Mouse (Mus musculus): ENCODE measurements around the gene Mbd6. TPM values are rescaled to one million over a fixed set of nuclear protein-coding genes. Genes with fewer than 3 reads are reported as not detected.

Mbd6 gene
- polyA plus RNA-seq (2015; fragmentation: Illumina TruSeq; extraction: RNeasy Lipid Tissue Mini Kit (QIAGEN cat#74804); ENCODE audit: insufficient read depth, low replicate concordance) = 18.9 TPM

DNA sequence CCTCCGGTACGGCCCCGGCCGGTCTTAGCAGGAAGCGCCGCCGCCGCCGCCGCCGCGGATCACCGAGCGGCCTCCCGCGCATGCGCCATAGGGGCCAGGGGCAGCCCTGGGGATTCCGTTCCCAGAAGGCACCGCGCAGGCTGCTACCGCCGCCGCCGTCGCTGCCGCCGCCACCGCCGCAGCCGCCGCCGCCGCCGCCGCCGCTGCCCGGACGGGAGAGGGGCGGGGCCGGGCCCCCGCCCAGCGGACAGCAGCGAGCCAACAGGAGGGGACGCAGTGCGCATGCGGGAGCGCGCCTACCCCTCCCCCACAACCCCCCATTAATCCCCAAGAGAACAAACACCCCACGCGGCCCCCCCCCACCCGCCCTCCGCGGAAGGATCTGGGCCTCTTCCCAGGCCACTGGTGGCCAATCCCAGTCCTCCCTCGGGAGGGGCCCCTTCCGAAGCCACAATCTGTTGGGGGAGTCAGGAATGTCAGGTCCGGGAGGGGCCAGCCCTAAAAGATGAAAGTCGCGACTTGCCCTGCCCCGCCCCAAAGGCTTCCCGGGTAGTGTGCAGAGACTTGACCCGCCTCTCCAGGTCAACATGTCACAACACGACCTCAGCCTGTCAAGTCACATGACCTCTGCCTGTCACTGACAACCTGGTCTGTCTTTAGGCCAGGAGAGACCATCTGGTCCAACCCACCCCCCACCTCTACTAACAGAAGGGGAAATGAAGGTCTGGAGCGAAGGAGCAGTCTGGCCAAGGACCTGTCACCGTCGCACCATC lies at the start of gene Mbd6:
Gene Mbd6 (minus strand): TSS at position 219 of the 773 bp plus-strand sequence.

DNA sequence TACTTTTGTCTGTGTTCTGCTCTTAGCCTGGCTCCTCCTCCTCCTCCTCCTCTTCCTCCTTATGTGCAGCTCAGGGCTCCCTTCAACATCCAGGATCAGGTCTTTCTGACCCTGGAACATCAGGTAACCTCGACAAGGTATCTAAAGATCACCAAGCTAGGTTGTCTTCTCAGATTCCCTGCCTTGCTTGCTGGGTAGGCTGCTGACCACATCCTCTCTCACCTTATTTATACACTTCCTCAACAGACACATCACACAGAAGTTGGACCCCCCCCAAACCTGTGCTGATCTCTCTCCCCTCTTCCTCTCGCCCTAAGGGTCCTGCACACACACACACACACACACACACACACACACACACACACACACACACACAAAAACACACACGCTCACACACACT lies 32.8 kb upstream of the Mbd6 start, which contains the start of gene Arhgap9:
Gene Arhgap9 (plus strand): TSS at position 344 of the 400 bp plus-strand sequence.

DNA sequence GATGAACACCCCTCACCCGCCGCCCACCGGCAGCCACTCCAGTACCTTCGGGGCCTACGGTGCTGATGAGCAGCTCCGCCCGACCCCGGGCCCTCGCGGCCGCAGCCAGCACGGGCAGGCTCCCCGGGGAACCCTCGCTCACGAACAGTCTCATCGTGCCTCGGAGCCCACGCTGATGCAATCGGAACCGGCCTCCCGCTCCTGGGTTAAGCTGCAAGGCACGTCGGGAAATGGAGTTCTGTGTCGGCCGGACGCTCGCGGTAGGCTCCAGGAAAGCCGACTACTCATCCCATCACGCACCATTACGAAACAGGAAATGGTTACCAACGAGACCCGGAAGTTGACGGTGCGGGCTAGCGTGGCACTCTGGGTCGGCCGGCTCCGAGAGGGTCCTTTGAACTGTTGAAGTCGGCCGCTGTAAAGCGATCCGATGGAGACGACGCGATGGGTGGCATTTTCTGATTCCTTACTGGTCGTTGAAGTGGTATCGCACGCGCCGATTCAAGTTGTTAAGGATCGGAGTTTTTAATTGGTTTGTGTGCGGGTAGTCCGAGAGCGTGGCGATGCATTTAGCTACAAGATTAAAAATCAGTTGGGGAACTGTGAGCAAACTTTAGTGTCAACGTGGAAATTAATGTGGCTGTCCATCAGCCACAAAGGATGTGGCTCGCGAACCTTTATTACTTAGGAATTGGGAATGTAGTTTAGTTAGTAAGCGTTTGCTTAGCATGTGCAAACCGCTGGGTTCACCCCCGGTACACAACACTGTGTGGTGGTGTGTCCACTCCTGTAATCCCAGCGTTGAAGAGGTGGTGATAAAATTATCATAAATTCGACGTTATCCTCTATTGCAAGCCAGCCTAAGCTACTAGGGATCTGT lies 22.9 kb upstream of the Mbd6 start, which contains the start of gene Mars:
Gene Mars (minus strand): TSS at position 311 of the 880 bp plus-strand sequence.

DNA sequence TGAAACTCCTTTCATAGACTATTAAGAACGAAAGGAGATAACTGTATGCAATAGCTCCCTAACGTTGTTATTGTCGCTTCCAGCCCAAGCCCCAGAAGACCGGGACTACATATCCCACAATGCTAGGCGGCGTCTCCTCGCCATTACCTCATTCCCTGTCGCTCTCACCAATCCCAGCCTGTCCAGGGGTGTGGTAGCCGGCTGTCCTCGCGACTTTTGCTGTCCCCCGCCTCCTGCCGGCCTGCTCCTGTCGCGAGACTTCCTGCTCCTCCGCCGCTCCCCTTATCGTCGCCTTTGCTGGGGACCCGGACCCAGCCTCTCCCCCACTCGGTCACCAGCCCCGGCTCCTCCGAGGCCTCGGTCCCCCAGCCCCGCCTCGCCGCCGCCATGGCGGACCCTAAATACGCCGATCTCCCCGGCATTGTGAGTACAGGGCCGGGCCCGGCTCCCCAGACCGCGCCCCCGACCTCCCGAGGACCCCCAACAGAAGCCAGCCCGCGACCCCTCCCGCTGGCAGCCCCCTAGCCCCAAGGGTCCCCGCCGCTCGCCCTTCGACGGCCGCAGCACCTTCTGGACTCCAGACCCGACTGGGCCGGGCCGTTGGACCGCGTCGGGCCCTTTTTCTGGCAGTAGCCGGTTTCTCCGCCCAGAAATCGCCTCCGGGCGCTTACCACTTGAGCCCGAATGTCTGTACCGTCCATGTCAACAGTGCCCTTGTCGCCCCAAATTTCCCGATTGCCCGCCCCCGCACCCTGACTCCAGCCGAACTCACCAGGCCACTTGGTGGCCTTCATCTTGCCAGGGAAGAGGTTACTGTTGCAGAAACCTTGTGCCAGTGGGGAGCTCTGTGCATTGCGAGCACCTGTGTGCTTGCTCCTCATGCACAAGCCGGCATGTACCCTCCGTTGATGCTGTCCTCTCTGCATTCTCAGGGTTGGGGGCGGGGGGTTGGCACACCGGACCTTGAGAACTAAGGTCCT lies 22.4 kb downstream of the Mbd6 start, which contains the start of gene Dctn2:
Gene Dctn2 (plus strand): TSS at position 257 of the 980 bp plus-strand sequence.

DNA sequence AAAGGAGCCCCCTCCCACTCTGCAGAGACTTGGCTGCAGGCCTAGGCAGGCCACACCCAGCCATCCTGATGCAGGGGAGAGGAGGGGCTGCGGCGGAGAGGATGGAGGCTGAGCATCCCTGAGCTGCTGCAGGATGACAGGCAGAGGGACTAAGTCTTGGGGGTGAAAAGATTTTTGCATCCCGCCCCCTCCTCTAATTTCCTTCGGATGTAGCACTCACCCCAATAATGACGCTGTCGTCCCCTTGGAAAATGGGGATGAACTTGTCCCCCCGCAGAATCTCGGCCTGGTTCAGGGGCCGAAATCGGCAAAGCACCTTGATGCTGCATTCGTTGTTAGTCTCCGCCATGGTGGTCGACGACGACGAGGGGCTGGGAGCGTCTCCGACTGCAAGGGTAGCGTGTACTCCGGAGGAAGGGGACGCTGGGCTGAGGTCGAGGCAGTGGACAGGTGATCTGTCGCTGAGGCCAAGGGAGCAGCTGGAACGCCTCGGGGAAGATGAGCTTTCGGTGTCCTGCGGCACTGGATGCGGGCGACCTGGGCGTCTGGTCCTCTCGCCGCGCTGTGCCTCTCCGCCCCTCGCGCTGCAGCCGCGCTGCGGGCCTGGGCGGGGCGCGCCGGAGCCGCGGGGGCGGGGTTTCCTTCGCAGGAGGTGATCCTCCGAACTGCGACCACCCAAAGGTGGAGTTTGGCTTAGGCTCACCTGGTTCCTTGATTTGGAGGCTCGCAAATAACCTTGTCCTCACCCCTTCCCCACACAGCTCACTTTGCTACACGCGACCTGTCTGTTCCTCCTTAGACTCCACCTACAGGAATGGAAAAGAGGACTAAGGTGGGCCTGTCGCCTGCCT lies 26.0 kb downstream of the Mbd6 start, which contains the start of gene Kif5a:
Gene Kif5a (minus strand): TSS at position 801 of the 851 bp plus-strand sequence.

Other genes starting within 250 kb of the Mbd6 start
- 19.8 TPM for gene Mettl1, start 247.6 kb downstream of the Mbd6 start, polyA plus RNA-seq (2015; fragmentation: Illumina TruSeq; extraction: RNeasy Lipid Tissue Mini Kit (QIAGEN cat#74804); ENCODE audit: insufficient read depth, low replicate concordance)
- 0.22 TPM for gene Eef1akmt3, start 247.5 kb downstream of the Mbd6 start, polyA plus RNA-seq (2015; fragmentation: Illumina TruSeq; extraction: RNeasy Lipid Tissue Mini Kit (QIAGEN cat#74804); ENCODE audit: insufficient read depth, low replicate concordance)
- 0.25 TPM for gene Cyp27b1, start 240.8 kb downstream of the Mbd6 start, polyA plus RNA-seq (2015; fragmentation: Illumina TruSeq; extraction: RNeasy Lipid Tissue Mini Kit (QIAGEN cat#74804); ENCODE audit: insufficient read depth, low replicate concordance)
- 1.4 TPM for gene March9, start 228.8 kb downstream of the Mbd6 start, polyA plus RNA-seq (2015; fragmentation: Illumina TruSeq; extraction: RNeasy Lipid Tissue Mini Kit (QIAGEN cat#74804); ENCODE audit: insufficient read depth, low replicate concordance)
- 121 TPM for gene Cdk4, start 225.5 kb downstream of the Mbd6 start, polyA plus RNA-seq (2015; fragmentation: Illumina TruSeq; extraction: RNeasy Lipid Tissue Mini Kit (QIAGEN cat#74804); ENCODE audit: insufficient read depth, low replicate concordance)
- gene Tspan31, start 218.8 kb downstream of the Mbd6 start, polyA plus RNA-seq (2015; fragmentation: Illumina TruSeq; extraction: RNeasy Lipid Tissue Mini Kit (QIAGEN cat#74804); ENCODE audit: insufficient read depth, low replicate concordance) = 72.3 TPM
- 15.7 TPM for gene Agap2, start 213.7 kb downstream of the Mbd6 start, polyA plus RNA-seq (2015; fragmentation: Illumina TruSeq; extraction: RNeasy Lipid Tissue Mini Kit (QIAGEN cat#74804); ENCODE audit: insufficient read depth, low replicate concordance)
- 51.3 TPM for gene Os9, start 167.9 kb downstream of the Mbd6 start, polyA plus RNA-seq (2015; fragmentation: Illumina TruSeq; extraction: RNeasy Lipid Tissue Mini Kit (QIAGEN cat#74804); ENCODE audit: insufficient read depth, low replicate concordance)
- gene B4galnt1, start 123.8 kb downstream of the Mbd6 start, polyA plus RNA-seq (2015; fragmentation: Illumina TruSeq; extraction: RNeasy Lipid Tissue Mini Kit (QIAGEN cat#74804); ENCODE audit: insufficient read depth, low replicate concordance) = 130 TPM
- gene Slc26a10, start 108.4 kb downstream of the Mbd6 start, polyA plus RNA-seq (2015; fragmentation: Illumina TruSeq; extraction: RNeasy Lipid Tissue Mini Kit (QIAGEN cat#74804); ENCODE audit: insufficient read depth, low replicate concordance) = 1.7 TPM
- gene Arhgef25, start 98.9 kb downstream of the Mbd6 start, polyA plus RNA-seq (2015; fragmentation: Illumina TruSeq; extraction: RNeasy Lipid Tissue Mini Kit (QIAGEN cat#74804); ENCODE audit: insufficient read depth, low replicate concordance) = 13.6 TPM
- 38.7 TPM for gene Dtx3, start 93.3 kb downstream of the Mbd6 start, polyA plus RNA-seq (2015; fragmentation: Illumina TruSeq; extraction: RNeasy Lipid Tissue Mini Kit (QIAGEN cat#74804); ENCODE audit: insufficient read depth, low replicate concordance)
- gene Pip4k2c, start 77.4 kb downstream of the Mbd6 start, polyA plus RNA-seq (2015; fragmentation: Illumina TruSeq; extraction: RNeasy Lipid Tissue Mini Kit (QIAGEN cat#74804); ENCODE audit: insufficient read depth, low replicate concordance) = 37.1 TPM
- gene Kif5a, start 25.7 kb downstream of the Mbd6 start, polyA plus RNA-seq (2015; fragmentation: Illumina TruSeq; extraction: RNeasy Lipid Tissue Mini Kit (QIAGEN cat#74804); ENCODE audit: insufficient read depth, low replicate concordance) = 1.6 TPM
- 61.6 TPM for gene Dctn2, start 22.6 kb downstream of the Mbd6 start, polyA plus RNA-seq (2015; fragmentation: Illumina TruSeq; extraction: RNeasy Lipid Tissue Mini Kit (QIAGEN cat#74804); ENCODE audit: insufficient read depth, low replicate concordance)
- 29.4 TPM for gene Mars, start 22.8 kb upstream of the Mbd6 start, polyA plus RNA-seq (2015; fragmentation: Illumina TruSeq; extraction: RNeasy Lipid Tissue Mini Kit (QIAGEN cat#74804); ENCODE audit: insufficient read depth, low replicate concordance)
- gene Arhgap9, start 32.9 kb upstream of the Mbd6 start, polyA plus RNA-seq (2015; fragmentation: Illumina TruSeq; extraction: RNeasy Lipid Tissue Mini Kit (QIAGEN cat#74804); ENCODE audit: insufficient read depth, low replicate concordance) = 70.2 TPM
- 0.39 TPM for gene Gli1, start 53.0 kb upstream of the Mbd6 start, polyA plus RNA-seq (2015; fragmentation: Illumina TruSeq; extraction: RNeasy Lipid Tissue Mini Kit (QIAGEN cat#74804); ENCODE audit: insufficient read depth, low replicate concordance)
- gene Inhbe, start 65.4 kb upstream of the Mbd6 start, polyA plus RNA-seq (2015; fragmentation: Illumina TruSeq; extraction: RNeasy Lipid Tissue Mini Kit (QIAGEN cat#74804); ENCODE audit: insufficient read depth, low replicate concordance) = not detected
- not detected for gene Inhbc, start 81.4 kb upstream of the Mbd6 start, polyA plus RNA-seq (2015; fragmentation: Illumina TruSeq; extraction: RNeasy Lipid Tissue Mini Kit (QIAGEN cat#74804); ENCODE audit: insufficient read depth, low replicate concordance)
- gene R3hdm2, start 91.3 kb upstream of the Mbd6 start, polyA plus RNA-seq (2015; fragmentation: Illumina TruSeq; extraction: RNeasy Lipid Tissue Mini Kit (QIAGEN cat#74804); ENCODE audit: insufficient read depth, low replicate concordance) = 99.4 TPM
- 3.6 TPM for gene Stac3, start 212.7 kb upstream of the Mbd6 start, polyA plus RNA-seq (2015; fragmentation: Illumina TruSeq; extraction: RNeasy Lipid Tissue Mini Kit (QIAGEN cat#74804); ENCODE audit: insufficient read depth, low replicate concordance)
- 1.8 TPM for gene Ndufa4l2, start 225.9 kb upstream of the Mbd6 start, polyA plus RNA-seq (2015; fragmentation: Illumina TruSeq; extraction: RNeasy Lipid Tissue Mini Kit (QIAGEN cat#74804); ENCODE audit: insufficient read depth, low replicate concordance)
- 27.0 TPM for gene Shmt2, start 233.4 kb upstream of the Mbd6 start, polyA plus RNA-seq (2015; fragmentation: Illumina TruSeq; extraction: RNeasy Lipid Tissue Mini Kit (QIAGEN cat#74804); ENCODE audit: insufficient read depth, low replicate concordance)
- gene Nxph4, start 245.5 kb upstream of the Mbd6 start, polyA plus RNA-seq (2015; fragmentation: Illumina TruSeq; extraction: RNeasy Lipid Tissue Mini Kit (QIAGEN cat#74804); ENCODE audit: insufficient read depth, low replicate concordance) = not detected